Comparison of ENCODE assay signal across 9 mouse cellular contexts in genomic region chrX:7765764-7766163, GRCm38 (mm10). TPM values are rescaled to one million over a fixed set of nuclear protein-coding genes. Genes with fewer than 3 reads are reported as not detected.
DNase-seq lines count a peak whose midpoint lies in the region; ATAC-seq and TF ChIP-seq lines count a peak whose summit lies in the region.
"Had no signal": no experiment of that assay in that cellular context is flagged by ENCODE, and none has a peak within 500 bp of the region (broad histone marks: within the 10 kb centered on the region; RNA-seq: fewer than 3 reads in every experiment).

No protein-coding gene starts in this region.

- H3K4me3 ChIP-seq in bone marrow macrophage, adult 2 months (ENCODE audit: insufficient read depth, low read length), result peak overlapping the region; percentile 83
- peak overlapping the region; percentile 71 for H3K4me3 ChIP-seq in intestine, embryonic 16.5 days (ENCODE audit: low read length)
- H3K4me3 ChIP-seq in liver, embryonic 16.5 days (ENCODE audit: low read depth, low read length), result peak overlapping the region; percentile 31
- H3K4me3 ChIP-seq in neural tube, embryonic 13.5 days, result peak overlapping the region; percentile 62

- no peaks in the 10 kb centered on the region for H3K27me3 ChIP-seq in intestine, embryonic 16.5 days (replicated peaks; ENCODE audit: control insufficient read depth, insufficient read depth, low read length)
- no peaks in the 10 kb centered on the region for H3K27me3 ChIP-seq in liver, embryonic 16.5 days (ENCODE audit: control insufficient read depth, insufficient read depth, low read depth, low read length)
- H3K27me3 ChIP-seq in neural tube, embryonic 13.5 days, result no peaks in the 10 kb centered on the region

- TF ChIP-seq CTCF in bone marrow macrophage, adult 2 months (IDR thresholded peaks at IDR 0.05; ENCODE audit: low read depth, low read length), result no peak

- peak overlapping the region; percentile 73 for H3K4me2 ChIP-seq in intestine, embryonic 16.5 days (ENCODE audit: low read depth, low read length)
- H3K4me2 ChIP-seq in liver, embryonic 16.5 days (ENCODE audit: low read depth, low read length), result peak overlapping the region; percentile 52
- peak overlapping the region; percentile 68 for H3K4me2 ChIP-seq in neural tube, embryonic 13.5 days

- peaks cover 29% of the 10 kb centered on the region for H3K4me1 ChIP-seq in bone marrow macrophage, adult 2 months (ENCODE audit: control insufficient read depth, insufficient read depth, low read length)
- peaks cover 15% of the 10 kb centered on the region for H3K4me1 ChIP-seq in intestine, embryonic 16.5 days (ENCODE audit: control insufficient read depth, insufficient read depth, low read length)
- H3K4me1 ChIP-seq in liver, embryonic 16.5 days (ENCODE audit: control insufficient read depth, low read depth, low read length), result peaks cover 25% of the 10 kb centered on the region
- H3K4me1 ChIP-seq in neural tube, embryonic 13.5 days (replicated peaks), result peaks cover 28% of the 10 kb centered on the region

- peak; percentile 67 for ATAC-seq in intestine, embryonic 16.5 days
- ATAC-seq in liver, embryonic 16.5 days (ENCODE audit: low read depth), result peak; percentile 50
- no peak for ATAC-seq in neural tube, embryonic 13.5 days (ENCODE audit: low read depth)

- peak; percentile 53 for DNase-seq in layer of hippocampus, adult 9-11 months
- no peak for DNase-seq in layer of hippocampus, postnatal 14 days (ENCODE audit: low spot score in 2 of 2)
- peak; percentile 9 to 25 for DNase-seq in gastrocnemius, postnatal 36 days
- DNase-seq in frontal cortex, postnatal 14 days (ENCODE audit: low spot score in 2 of 2), result no peak

- 14% methylated on average over 11 of the region's 11 CpGs for WGBS in intestine, embryonic 16.5 days
- 13% methylated on average over 11 of the region's 11 CpGs for WGBS in liver, embryonic 16.5 days (ENCODE audit: insufficient replicate concordance)
- 15% methylated on average over 11 of the region's 11 CpGs for WGBS in neural tube, embryonic 13.5 days

- intact Hi-C loops in gastrocnemius, postnatal 36 days (cut with DNase I), result no loop called here

- 0 out of 2 replicates have a peak overlapping the region, but pooled peaks have one; percentile 29 for H3K9ac ChIP-seq in intestine, embryonic 16.5 days (ENCODE audit: low read depth, low read length)
- no peak overlapping the region; the same call in 1 of the 2 replicates for H3K9ac ChIP-seq in liver, embryonic 16.5 days (ENCODE audit: low read depth, low read length)
- peak overlapping the region; percentile 75 for H3K9ac ChIP-seq in neural tube, embryonic 13.5 days

- peak overlapping the region; percentile 97 for H3K27ac ChIP-seq in bone marrow macrophage, adult 2 months (ENCODE audit: insufficient read depth, low read depth, low read length)
- H3K27ac ChIP-seq in intestine, embryonic 16.5 days (ENCODE audit: low read length), result peak overlapping the region; percentile 54
- peak overlapping the region; percentile 24 for H3K27ac ChIP-seq in liver, embryonic 16.5 days (ENCODE audit: low read length)
- no peak overlapping the region for H3K27ac ChIP-seq in neural tube, embryonic 13.5 days (replicated peaks)

- H3K9me3 ChIP-seq in intestine, embryonic 16.5 days (ENCODE audit: control insufficient read depth, low read length), result no peaks in the 10 kb centered on the region
- H3K9me3 ChIP-seq in liver, embryonic 16.5 days (replicated peaks; ENCODE audit: control insufficient read depth, low read length), result no peaks in the 10 kb centered on the region; the same call in 1 of the 2 replicates
- no peaks in the 10 kb centered on the region for H3K9me3 ChIP-seq in neural tube, embryonic 13.5 days

- no peak for TF ChIP-seq POLR2A in bone marrow macrophage, adult 2 months (IDR thresholded peaks at IDR 0.05; ENCODE audit: borderline replicate concordance, low read depth, low read length)

- peaks cover 5% of the 10 kb centered on the region for H3K36me3 ChIP-seq in intestine, embryonic 16.5 days (ENCODE audit: control insufficient read depth, insufficient read depth, low read length)
- H3K36me3 ChIP-seq in liver, embryonic 16.5 days (ENCODE audit: control insufficient read depth, insufficient read depth), result no peaks in the 10 kb centered on the region; the same call in 1 of the 2 replicates
- H3K36me3 ChIP-seq in neural tube, embryonic 13.5 days, result peaks cover 34% of the 10 kb centered on the region

RNA-seq across cellular contexts. Expression of gene Tfe3, which starts 3.4 kb away (rescaled TPM):
- total RNA-seq in layer of hippocampus, postnatal 14 days (2021), result 10 to 100 TPM; 31.7 to 34.4 TPM
- polyA plus RNA-seq in bone marrow macrophage, adult 2 months (2012; ENCODE audit: insufficient read depth, insufficient read length, missing spikeins), result 137 and 141 TPM in 2 replicates
- total RNA-seq in gastrocnemius, postnatal 36 days (2021), result 1 to 10 TPM; 8.0 to 8.1 TPM
- 19.2 and 21.2 TPM in 2 replicates for polyA plus RNA-seq in intestine, embryonic 16.5 days (2015; fragmentation: Nextera tagmentation; extraction: Ambion mirVana)
- polyA plus RNA-seq in liver, embryonic 16.5 days (2015; fragmentation: Nextera tagmentation; extraction: Ambion mirVana), result 9.5 and 11.4 TPM in 2 replicates
- polyA plus RNA-seq in neural tube, embryonic 13.5 days (2015; fragmentation: Nextera tagmentation; extraction: Ambion mirVana), result 25.8 and 28.6 TPM in 2 replicates

RNA-seq across cellular contexts. Expression of gene Ccdc120, which starts 15.1 kb away (rescaled TPM):
- total RNA-seq in layer of hippocampus, postnatal 14 days (2021), result 10 to 100 TPM; 15.5 to 19.6 TPM
- polyA plus RNA-seq in bone marrow macrophage, adult 2 months (2012; ENCODE audit: insufficient read depth, insufficient read length, missing spikeins), result 0.75 and 1.9 TPM in 2 replicates
- total RNA-seq in gastrocnemius, postnatal 36 days (2021), result 1 to 10 TPM in 1 of 2 experiments, under 1 TPM in 1; 0.81 to 1.2 TPM
- 9.2 and 12.0 TPM in 2 replicates for polyA plus RNA-seq in intestine, embryonic 16.5 days (2015; fragmentation: Nextera tagmentation; extraction: Ambion mirVana)
- 1.6 and 1.9 TPM in 2 replicates for polyA plus RNA-seq in liver, embryonic 16.5 days (2015; fragmentation: Nextera tagmentation; extraction: Ambion mirVana)
- 39.3 and 43.2 TPM in 2 replicates for polyA plus RNA-seq in neural tube, embryonic 13.5 days (2015; fragmentation: Nextera tagmentation; extraction: Ambion mirVana)
- total RNA-seq: neutrophil, adult 5-6 weeks had no signal

RNA-seq across cellular contexts. Expression of gene Gripap1, which starts 23.8 kb away (rescaled TPM):
- total RNA-seq in layer of hippocampus, postnatal 14 days (2021), result 10 to 100 TPM; 88.1 to 98.9 TPM
- polyA plus RNA-seq in bone marrow macrophage, adult 2 months (2012; ENCODE audit: insufficient read depth, insufficient read length, missing spikeins), result 94.8 and 103 TPM in 2 replicates
- 10 to 100 TPM; 17.3 to 19.2 TPM for total RNA-seq in gastrocnemius, postnatal 36 days (2021)
- polyA plus RNA-seq in intestine, embryonic 16.5 days (2015; fragmentation: Nextera tagmentation; extraction: Ambion mirVana), result 36.6 and 37.5 TPM in 2 replicates
- polyA plus RNA-seq in liver, embryonic 16.5 days (2015; fragmentation: Nextera tagmentation; extraction: Ambion mirVana), result 27.7 and 28.9 TPM in 2 replicates
- polyA plus RNA-seq in neural tube, embryonic 13.5 days (2015; fragmentation: Nextera tagmentation; extraction: Ambion mirVana), result 74.9 and 77.1 TPM in 2 replicates

RNA-seq across cellular contexts. Expression of gene Praf2, which starts 37.5 kb away (rescaled TPM):
- 100 to 1,000 TPM in 1 of 2 experiments, 10 to 100 TPM in 1; 98.2 to 107 TPM for total RNA-seq in layer of hippocampus, postnatal 14 days (2021)
- polyA plus RNA-seq in bone marrow macrophage, adult 2 months (2012; ENCODE audit: insufficient read depth, insufficient read length, missing spikeins), result 17.7 and 19.1 TPM in 2 replicates
- total RNA-seq in gastrocnemius, postnatal 36 days (2021), result 1 to 10 TPM; 3.8 to 4.9 TPM
- polyA plus RNA-seq in intestine, embryonic 16.5 days (2015; fragmentation: Nextera tagmentation; extraction: Ambion mirVana), result 59.7 and 60.8 TPM in 2 replicates
- polyA plus RNA-seq in liver, embryonic 16.5 days (2015; fragmentation: Nextera tagmentation; extraction: Ambion mirVana), result 5.2 and 6.0 TPM in 2 replicates
- polyA plus RNA-seq in neural tube, embryonic 13.5 days (2015; fragmentation: Nextera tagmentation; extraction: Ambion mirVana), result 115 and 134 TPM in 2 replicates

RNA-seq across cellular contexts. Expression of gene Gm45208, which starts 43.7 kb away (rescaled TPM):
- not detected for total RNA-seq in layer of hippocampus, postnatal 14 days (2021)
- not detected in 2 replicates for polyA plus RNA-seq in bone marrow macrophage, adult 2 months (2012; ENCODE audit: insufficient read depth, insufficient read length, missing spikeins)
- total RNA-seq in gastrocnemius, postnatal 36 days (2021), result not detected
- 0.37 TPM in 1 of 2 replicates, not detected in the other for polyA plus RNA-seq in intestine, embryonic 16.5 days (2015; fragmentation: Nextera tagmentation; extraction: Ambion mirVana)
- polyA plus RNA-seq in liver, embryonic 16.5 days (2015; fragmentation: Nextera tagmentation; extraction: Ambion mirVana), result 0.27 and 0.51 TPM in 2 replicates
- not detected in 2 replicates for polyA plus RNA-seq in neural tube, embryonic 13.5 days (2015; fragmentation: Nextera tagmentation; extraction: Ambion mirVana)

Comparison
In these comparisons a context has a peak if more than half of its experiments do, and no peak if none do; other contexts are left out.
1. DNase-seq: peak in layer of hippocampus, adult 9-11 months (single experiment) and gastrocnemius, postnatal 36 days (2 of 2); none in layer of hippocampus, postnatal 14 days (0 of 2) and frontal cortex, postnatal 14 days (0 of 2).
2. H3K4me3 ChIP-seq: peak in every context shown above with its lines; median percentile 83 in bone marrow macrophage, adult 2 months; 71 in intestine, embryonic 16.5 days; 62 in neural tube, embryonic 13.5 days; 31 in liver, embryonic 16.5 days.
3. Peak in every context shown above with its lines, with median percentiles within 50 percentile points of each other: H3K4me2 ChIP-seq.